Mouse (Mus musculus): ENCODE measurements around the gene Arf5.

Arf5 gene

GRCm38 (mm10) chr6:28423313-28423712 lies at the start of gene Arf5:
Gene Arf5 (plus strand): TSS chr6:28423560.
- peak; percentile 96 to 98 for DNase-seq

DNA sequence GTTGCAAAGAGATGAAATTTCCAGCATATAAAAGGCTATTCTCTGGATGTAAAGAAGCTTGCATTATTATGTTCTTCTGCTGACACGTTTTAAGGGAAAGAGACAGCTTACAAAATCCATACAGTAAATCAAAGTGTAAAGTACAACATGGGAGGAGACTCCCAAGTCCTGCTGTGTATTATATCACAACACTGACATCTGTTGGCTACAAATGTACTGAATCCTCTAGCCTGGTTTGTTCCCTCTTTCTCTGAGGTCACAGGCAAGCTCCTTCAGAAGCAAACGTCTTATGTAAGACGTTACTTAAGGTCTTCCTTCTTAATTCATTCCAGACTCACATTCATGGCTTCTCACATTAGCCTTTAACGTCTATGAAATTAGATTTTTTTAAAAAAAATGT lies 41.4 kb upstream of the Arf5 start:
- DNase-seq: no peak

DNA sequence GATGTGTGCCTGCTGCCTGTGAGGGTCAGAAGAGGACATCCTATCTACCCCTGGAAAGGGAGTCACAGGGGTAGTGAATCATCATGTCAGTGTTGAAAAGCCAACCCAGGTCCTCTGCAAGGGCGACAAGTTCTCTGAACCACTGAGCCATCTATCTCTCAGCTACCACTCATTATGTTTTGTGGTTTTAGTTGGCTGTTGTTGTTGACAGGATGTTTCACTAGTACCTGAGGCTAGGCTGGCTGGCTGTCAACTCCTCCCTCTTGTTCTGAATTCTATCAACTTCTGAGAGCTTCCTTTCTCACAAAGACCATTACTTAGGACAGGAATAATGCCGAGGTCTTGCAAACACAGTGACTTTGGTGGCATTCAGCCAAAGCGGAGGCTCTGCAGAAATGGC lies 38.2 kb upstream of the Arf5 start:
- DNase-seq: no peak

DNA sequence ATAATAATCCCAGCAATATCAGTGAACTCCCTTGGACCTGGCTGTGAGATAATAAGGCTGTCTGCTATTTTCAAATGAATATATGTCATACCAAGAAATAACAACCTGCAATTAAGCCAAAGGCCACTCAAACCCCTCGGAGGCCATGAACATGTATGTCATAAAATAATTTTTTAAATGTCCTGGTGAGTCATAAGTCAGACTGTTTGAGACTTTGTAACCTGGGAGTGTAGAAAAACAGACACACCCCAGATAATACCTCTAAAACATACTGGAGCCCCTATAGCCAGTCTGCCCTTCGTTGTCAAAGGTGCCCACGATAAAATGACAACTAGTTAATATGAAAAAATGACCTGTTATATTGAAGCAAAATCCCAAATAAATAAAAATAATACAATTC lies 34.3 kb upstream of the Arf5 start:
- no peak for DNase-seq

GRCm38 (mm10) chr6:28396051-28396852 lies 27.1 kb upstream of the Arf5 start:
- no peak for DNase-seq

DNA sequence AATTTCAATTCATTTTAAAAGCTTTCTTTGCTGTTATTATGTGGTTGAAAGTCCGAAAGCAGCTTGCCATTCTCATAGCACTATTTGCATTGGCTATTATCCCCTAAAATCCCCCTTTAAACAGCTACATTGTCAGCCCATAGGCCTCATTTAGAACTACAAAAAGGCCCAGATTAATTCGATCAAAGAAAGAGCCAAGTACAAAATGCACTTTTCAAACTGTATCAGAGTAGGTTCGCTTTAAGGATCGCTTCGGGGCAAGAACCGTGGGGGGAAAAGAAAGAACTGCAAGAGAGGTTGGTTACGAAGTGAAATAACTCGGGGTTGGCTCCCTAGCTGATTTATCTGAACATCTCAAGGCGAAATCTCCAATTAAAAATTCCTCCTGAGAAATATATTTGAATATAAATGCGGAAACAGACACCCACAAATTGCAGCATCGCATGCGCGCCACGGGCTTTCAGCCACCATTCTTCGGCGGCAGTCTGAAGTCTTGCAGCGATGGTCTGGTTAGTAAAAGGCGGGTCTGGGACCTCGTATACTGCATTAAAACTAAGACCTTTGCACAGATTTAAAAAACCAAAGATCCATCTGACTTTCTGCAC lies 26.4 kb upstream of the Arf5 start:
- DNase-seq: peak; percentile 28 to 43

DNA sequence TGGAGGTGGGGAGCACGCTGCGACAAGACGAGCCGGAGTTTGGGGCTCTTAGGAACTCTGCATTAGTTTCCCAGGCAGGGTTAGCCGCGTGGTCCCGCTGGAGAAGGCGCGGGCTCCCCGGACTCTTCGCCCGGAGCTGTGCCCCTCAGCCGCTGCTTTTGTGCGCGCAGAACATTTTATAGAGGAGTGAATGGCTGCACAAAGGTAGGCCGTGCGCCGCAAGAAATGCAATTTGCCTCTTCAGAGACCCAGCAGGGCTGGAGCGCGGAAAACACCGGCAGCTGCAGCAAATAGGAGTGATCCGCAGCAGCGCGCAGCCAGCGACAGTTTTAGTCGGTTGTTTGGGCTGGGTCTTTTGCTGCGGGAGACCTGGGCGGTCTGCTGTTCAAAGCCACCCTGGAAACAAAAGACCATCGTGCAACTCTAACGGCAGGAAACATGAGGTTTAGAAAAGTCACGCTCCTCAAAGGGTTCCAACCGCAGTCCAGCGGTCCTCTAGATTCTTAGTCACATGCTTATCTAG lies 25.6 kb upstream of the Arf5 start, which contains the start of gene Zfp800:
Gene Zfp800, minus strand, starts transcription at position 325 of the 523 bp plus-strand sequence.
- DNase-seq: peak; percentile 18 to 31

DNA sequence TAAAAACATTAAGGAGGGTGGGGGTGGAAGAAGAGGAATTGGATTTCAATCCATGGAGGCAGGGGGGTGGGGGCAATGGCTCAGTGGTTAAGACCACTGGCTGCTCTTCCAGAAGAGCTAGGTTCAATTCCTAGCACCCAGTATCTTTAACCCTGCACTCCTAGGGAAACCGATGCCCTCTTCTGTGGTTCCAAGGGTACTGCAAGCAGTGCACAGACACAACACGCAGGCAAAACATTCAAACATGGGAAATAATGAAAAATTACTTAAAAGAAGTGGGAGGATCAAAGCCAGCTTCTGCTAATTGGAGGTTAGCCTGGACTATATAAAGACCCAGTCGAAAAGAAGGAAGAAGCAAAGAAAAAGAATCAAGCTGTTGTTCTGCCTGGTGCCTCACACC lies 24.6 kb upstream of the Arf5 start:
- peak in 1 of 2 experiments; percentile 20 for DNase-seq

DNA sequence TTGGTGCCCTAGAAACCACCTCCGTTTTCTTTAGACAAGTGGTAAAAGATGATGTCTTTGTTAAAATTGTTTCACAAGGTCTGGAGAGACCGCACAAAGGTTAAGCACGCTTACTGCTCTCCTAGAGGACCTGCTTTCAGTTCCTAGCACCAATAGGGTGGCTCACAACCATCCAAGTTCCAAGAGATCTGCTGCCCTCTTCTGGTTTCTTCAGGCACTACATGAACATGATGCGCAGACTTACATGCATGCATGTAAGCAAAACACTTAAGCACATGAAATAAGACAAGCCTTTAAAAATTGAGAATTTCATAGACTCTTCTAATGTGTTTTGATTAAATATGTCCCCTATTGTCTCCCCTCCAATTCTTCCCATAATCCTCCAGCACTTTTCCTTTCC lies 23.6 kb upstream of the Arf5 start:
- peak; percentile 13 to 25 for DNase-seq

DNA sequence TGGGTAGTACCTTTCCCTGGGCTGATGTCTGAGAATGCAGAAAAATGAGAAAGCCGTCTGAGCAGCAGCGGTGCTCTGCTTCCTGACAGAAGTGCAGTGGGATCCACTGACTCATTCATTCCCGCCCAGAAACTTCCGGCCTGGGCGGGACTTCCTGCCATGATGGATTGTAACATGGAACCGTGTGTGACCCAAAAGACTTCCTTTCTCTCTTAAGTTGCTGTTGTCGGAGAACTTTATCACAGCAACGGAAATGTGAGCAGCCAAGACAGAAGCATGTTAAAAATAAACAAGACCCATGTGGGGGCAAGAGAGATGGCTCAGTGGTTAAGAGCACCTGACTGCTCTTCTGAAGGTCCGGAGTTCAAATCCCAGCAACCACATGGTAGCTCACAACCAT lies 13.3 kb upstream of the Arf5 start:
- no peak for DNase-seq

DNA sequence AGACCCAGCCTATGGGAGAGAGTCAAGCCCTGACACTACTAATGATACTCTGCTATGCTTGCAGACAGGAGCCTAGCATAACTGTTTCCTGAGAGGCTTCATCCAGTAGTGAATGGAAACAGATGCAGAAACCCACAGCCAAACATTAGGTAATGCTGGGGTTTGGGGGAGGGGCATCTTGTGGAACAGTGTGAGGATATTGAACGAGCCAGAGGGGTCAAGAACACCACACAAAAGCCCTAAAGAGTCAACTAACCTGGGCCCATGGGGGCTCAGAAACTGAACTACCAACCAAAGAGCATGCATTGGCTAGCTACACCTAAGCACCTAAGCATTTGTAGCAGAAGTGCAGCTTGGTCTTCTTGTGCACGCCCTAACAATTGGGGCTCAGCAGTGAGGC lies 12.1 kb upstream of the Arf5 start:
- DNase-seq: no peak

DNA sequence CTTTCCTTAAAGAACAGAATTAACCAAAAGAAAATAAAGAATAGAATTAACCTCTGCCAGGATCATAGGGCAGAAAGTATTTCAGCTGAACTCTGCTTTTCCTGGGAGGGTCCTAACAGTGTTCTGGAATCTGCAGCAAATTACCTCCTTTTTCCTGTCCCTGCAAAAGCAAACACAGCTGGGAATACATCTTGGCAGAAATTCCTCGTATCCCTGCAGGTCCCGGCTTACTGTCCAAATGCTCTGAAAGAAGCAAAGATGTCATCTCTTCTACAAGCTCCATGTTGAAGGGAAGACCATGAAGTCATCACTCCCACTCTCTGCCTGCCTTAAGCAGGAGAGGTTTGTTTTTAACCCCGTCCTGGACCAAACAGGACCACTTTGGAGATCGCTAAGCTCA lies 6.4 kb upstream of the Arf5 start:
- no peak for DNase-seq

- DNase-seq: peak; percentile 84 to 86
These were observed 4.9 kb upstream of the Arf5 start for GRCm38 (mm10) chr6:28418449-28418848.

GRCm38 (mm10) chr6:28419673-28420072 lies 3.7 kb upstream of the Arf5 start:
- no peak for DNase-seq

- no peak for DNase-seq
These were observed 3.0 kb upstream of the Arf5 start for GRCm38 (mm10) chr6:28420361-28420760.

DNA sequence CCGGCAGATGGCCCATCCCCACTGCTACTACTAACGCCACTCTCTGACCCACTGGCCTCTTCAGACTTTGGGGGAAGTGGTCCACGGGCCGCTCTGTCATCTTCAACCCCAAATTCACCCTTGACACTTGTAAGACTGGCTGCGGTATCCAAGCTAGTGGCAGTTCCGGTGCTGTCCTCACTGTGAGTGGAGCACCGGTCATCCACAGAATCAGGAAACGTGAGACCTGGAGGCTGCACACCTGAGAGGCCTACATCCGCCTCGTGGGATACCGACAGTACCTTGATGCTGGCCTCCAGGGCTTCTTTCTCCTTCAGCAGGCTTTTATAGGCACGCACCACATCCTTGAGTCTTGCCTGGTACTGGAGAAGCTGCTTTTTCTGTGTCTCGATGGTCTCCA lies 2.5 kb upstream of the Arf5 start:
- no peak for DNase-seq

DNA sequence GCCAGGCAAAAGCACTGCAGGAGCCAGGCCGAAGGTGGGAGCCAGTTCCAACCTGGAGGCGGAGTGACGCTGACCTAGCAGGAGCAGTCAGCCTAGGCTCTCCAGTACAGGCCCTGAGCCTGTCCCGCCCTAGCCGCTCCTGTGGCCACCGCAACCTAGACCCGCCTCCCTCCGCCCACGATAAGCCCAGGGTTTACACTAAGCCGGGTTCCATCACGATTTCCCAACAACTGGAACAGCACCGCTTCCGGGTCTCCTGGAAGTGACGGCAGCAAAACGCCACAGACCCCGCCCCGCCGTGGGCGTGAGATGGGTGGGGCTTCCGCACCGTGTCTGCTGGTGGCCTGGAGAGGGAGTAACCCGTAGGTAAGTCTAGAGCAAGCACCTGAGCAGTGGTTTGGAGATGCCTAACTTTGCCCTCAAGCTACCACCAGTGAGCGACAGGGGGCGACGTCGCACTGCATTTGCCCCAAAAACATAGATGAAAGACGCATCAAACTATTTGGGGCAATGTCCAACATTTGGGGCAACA lies 1.8 kb upstream of the Arf5 start:
- peak; percentile 92 to 93 for DNase-seq

- peak in 1 of 2 experiments; percentile 13 for DNase-seq
These were observed 589 bp upstream of the Arf5 start for GRCm38 (mm10) chr6:28422651-28423290.

GRCm38 (mm10) chr6:28423767-28424695 lies 671 bp downstream of the Arf5 start:
- DNase-seq: peak; percentile 69 to 75

DNA sequence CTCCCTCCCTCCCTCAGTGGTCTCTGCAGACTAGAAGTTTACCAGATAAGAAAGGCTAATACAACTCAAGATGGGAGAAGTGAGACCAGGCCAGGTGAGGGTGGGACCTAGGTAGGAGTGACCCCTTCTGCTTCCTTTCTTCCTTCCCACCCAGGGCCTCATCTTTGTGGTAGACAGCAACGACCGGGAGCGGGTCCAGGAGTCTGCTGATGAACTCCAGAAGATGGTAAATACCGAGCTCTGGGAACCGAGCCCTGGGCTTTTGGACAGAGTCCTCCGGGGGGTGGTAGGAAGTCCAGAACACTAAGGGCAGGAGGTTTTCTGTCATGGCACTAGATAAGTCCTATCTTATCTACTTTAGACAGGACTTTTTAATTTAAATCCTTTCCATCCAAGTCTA lies 1.7 kb downstream of the Arf5 start:
- peak; percentile 22 to 25 for DNase-seq

DNA sequence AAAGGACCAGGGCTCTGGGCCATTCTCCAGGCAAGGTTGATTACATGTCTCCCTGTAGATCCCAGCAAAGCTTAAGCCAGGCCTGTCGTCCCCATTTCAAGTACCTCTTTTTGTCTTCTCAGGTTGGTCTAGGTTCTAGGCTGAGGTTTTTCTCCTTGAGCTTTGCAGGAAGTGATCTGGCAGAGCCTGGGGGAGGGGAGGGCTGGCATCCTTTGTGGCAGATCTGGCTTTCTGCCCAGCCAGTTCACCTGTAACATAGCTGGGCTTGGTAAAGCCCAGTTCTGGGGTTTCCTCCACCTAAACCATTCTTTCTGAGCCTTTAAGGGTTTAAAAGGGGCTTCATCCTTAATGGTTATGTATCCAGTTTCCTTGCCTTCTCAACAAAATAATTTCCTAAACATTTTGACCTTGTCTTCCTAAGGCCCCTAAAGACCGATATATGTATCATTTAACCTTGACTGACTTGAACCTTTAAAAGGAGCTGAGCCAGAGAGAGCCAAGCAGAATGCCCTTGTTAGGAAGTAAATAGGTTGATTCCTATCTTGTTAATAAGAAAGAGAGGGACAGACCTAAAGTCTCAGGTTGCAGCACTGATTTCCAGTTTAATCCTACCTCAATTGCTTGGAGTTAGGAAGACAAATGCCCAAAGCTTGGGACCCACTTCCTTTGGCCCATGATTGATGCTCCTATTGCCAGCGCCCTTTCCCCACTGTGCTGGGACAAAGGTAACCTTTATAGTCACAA lies 3.9 kb downstream of the Arf5 start, which contains the start of gene Fscn3:
Gene Fscn3, plus strand, starts transcription at position 694 of the 744 bp plus-strand sequence.
- DNase-seq: peak; percentile 56 to 61

All from cerebellum, postnatal 14 days (tissue).